Mouse (Mus musculus) CH12.LX (cell line): ENCODE results near the gene Siah3.

ENCODE experiments used
- CTCF ChIP-seq, 2 experiments: IDR thresholded peaks in 1 of 2; conservative IDR thresholded peaks in 1 of 2; 2 replicates each; pipeline ENCODE4 v1.5.1; 2011 to 2012; ENCODE audit warnings: low read depth in 2 of 2, low read length in 2 of 2, improper control_type of control experiment in 1 of 2, inconsistent platforms in 1 of 2, mild to moderate bottlenecking in 1 of 2, moderate library complexity in 1 of 2
- E2F4 ChIP-seq: IDR thresholded peaks from 2 replicates; pipeline ENCODE4 v1.6.1; 2011; ENCODE audit warnings: low read depth, low read length, improper control_type of control experiment; ENCODE audit not compliant: insufficient replicate concordance
- EP300 ChIP-seq: IDR thresholded peaks from 2 replicates; pipeline ENCODE4 v1.6.1; 2011; ENCODE audit warnings: low read length, improper control_type of control experiment
- MAFK ChIP-seq: IDR thresholded peaks from 2 replicates; pipeline ENCODE4 v1.6.1; 2011; ENCODE audit warnings: low read length, improper control_type of control experiment; ENCODE audit not compliant: insufficient replicate concordance
- MAZ ChIP-seq: IDR thresholded peaks from 2 replicates; pipeline ENCODE4 v1.6.1; 2012; ENCODE audit warnings: low read depth, mild to moderate bottlenecking, inconsistent platforms, low read length, improper control_type of control experiment, moderate library complexity
- NRF1 ChIP-seq: IDR thresholded peaks from 2 replicates; pipeline ENCODE4 v1.6.1; 2014; ENCODE audit warnings: low read depth, mild to moderate bottlenecking, inconsistent platforms, low read length, improper control_type of control experiment, moderate library complexity
- POLR2A ChIP-seq: IDR thresholded peaks from 2 replicates; pipeline ENCODE4 v1.6.1; 2011; ENCODE audit warnings: low read depth, mild to moderate bottlenecking, improper control_type of control experiment, low read length
- POLR2AphosphoS2 ChIP-seq: IDR thresholded peaks from 2 replicates; pipeline ENCODE4 v1.6.1; 2011; ENCODE audit warnings: low read depth, low read length, improper control_type of control experiment
- SIN3A ChIP-seq: IDR thresholded peaks from 2 replicates; pipeline ENCODE4 v1.6.1; 2012; ENCODE audit warnings: low read length, improper control_type of control experiment, inconsistent platforms
- USF1 ChIP-seq: IDR thresholded peaks from 2 replicates; pipeline ENCODE4 v1.6.1; 2014; ENCODE audit warnings: low read depth, mild to moderate bottlenecking, inconsistent platforms, low read length, improper control_type of control experiment
- ZNF384 ChIP-seq: IDR thresholded peaks from 2 replicates; pipeline ENCODE4 v1.6.1; 2012; ENCODE audit warnings: low read depth, low read length, improper control_type of control experiment, inconsistent platforms

DNA sequence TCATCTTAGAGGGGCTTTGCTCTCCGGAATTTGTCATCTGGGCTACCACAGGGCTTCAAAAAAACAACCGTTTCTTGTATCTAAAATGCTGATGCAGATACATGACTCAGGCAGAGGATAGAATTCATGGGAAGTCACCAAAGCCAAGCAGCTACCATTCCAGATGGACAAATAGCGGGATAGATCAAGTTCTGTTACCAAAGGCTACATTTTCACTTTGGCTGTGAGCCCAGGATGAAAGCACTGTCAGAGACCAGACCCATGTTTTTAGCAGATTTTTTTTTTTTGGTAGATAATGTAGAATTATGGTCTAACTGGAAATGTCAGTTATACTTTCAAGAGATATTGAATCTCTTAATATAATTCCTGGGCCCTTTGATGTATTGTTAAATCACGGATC is 7.4 kb downstream of the Siah3 start:
- TF ChIP-seq POLR2AphosphoS2 = no peak
- no peak for TF ChIP-seq SIN3A
- no peak for TF ChIP-seq CTCF (conservative IDR thresholded peaks at IDR 0.05 in 1 of 2, IDR thresholded peaks at IDR 0.05 in 1 of 2; ENCODE audit: low read depth in 2 of 2, low read length in 2 of 2)
- TF ChIP-seq USF1 = no peak
- no peak for TF ChIP-seq EP300
- TF ChIP-seq NRF1 = no peak
- TF ChIP-seq ZNF384 = no peak
- no peak for TF ChIP-seq MAFK
- no peak for TF ChIP-seq POLR2A
- TF ChIP-seq E2F4 = no peak
- no peak for TF ChIP-seq MAZ
